Mouse (Mus musculus) small intestine, adult 2 months (tissue): Measurements from ENCODE around the gene Sema5a.

Source experiments
- CTCF ChIP-seq: fragments of 200-500 bp; IDR thresholded peaks from 2 replicates; pipeline ENCODE4 v1.5.1; 2012; ENCODE audit warnings: low read depth, mild to moderate bottlenecking, control low read depth, inconsistent platforms, low read length, moderate library complexity, mixed read lengths; ENCODE audit not compliant: insufficient replicate concordance, insufficient read length; ENCODE audit errors: extremely low read depth
- POLR2A ChIP-seq: fragments of 200-500 bp; IDR thresholded peaks from 2 replicates; pipeline ENCODE4 v1.6.1; 2012; ENCODE audit warnings: low read depth, mild to moderate bottlenecking, control low read depth, inconsistent platforms, low read length, moderate library complexity

DNA sequence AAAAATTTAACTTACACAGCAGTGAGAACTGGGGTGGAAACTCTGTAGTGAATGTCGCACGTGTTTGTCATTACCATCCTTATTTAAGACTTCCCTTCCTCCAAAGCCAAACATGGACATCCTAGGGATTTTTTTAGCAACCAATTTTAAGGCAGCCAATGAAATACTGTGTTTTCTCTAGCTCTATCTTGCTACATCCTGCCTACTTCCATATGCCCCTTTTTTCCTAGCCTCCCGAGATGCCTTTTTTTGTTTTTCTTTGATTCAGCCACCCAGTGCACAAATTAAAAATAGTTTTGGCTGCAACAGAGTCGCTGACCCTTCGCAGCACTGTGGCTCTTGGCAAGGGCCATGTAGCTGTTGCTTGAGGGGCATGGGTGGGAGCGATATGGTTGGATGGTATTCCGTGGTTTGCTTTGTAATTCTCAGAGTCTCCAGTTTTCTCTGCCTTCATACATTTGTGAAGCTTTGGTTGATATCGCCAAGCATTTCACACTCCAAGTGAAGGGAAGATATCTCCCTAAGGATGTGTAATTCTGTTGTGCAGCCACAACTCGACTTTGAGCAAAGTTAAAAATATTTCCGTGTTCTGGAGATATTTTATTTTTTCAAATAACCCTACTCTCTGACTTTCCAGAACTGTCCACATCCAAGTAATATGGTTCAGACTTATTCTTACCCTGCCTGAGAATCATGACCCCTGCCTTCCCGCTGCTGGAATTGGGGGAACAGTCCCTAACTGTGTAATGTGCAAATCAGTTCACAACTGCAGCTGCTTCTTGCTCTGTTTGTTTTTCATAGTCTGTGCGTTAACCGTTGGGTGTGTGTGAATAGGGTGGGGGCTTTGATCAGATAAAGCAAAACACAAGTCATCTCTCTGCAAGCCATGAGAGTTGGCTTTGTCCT lies 188.6 kb downstream of the Sema5a start:
- no peak for TF ChIP-seq POLR2A
- no peak for TF ChIP-seq CTCF
